Mouse (Mus musculus) CD4-positive helper T cell, adult 2 months (primary cell): ENCODE data around the gene Fbxo41.
A peak's percentile ranks its signal among the peaks of the same experiment; 100 is the strongest.

Source experiments
- DNase-seq: peaks from one replicate; pipeline ENCODE4 v3.0.0-alpha.2; 2012; ENCODE audit warnings: low read depth, missing footprints, low spot score

Fbxo41 gene

GRCm38 (mm10) chr6:85502911-85503250 lies at the start of gene Fbxo41:
Gene Fbxo41 (minus strand): TSS chr6:85502994.
- no peak for DNase-seq

- no peak for DNase-seq
Measured at GRCm38 (mm10) chr6:85547642-85548041, 44.8 kb upstream of the Fbxo41 start.

GRCm38 (mm10) chr6:85544251-85544881 lies 41.6 kb upstream of the Fbxo41 start:
- DNase-seq = no peak

GRCm38 (mm10) chr6:85543351-85544175 lies 40.8 kb upstream of the Fbxo41 start:
- DNase-seq = peak; percentile 5

GRCm38 (mm10) chr6:85522825-85523224 lies 20.0 kb upstream of the Fbxo41 start:
- DNase-seq = no peak

GRCm38 (mm10) chr6:85522026-85522425 lies 19.2 kb upstream of the Fbxo41 start:
- no peak for DNase-seq

- no peak for DNase-seq
Measured at GRCm38 (mm10) chr6:85518091-85518693, 15.4 kb upstream of the Fbxo41 start.

- DNase-seq = no peak
Measured at GRCm38 (mm10) chr6:85515941-85516340, 13.1 kb upstream of the Fbxo41 start.

GRCm38 (mm10) chr6:85513531-85513910 lies 10.7 kb upstream of the Fbxo41 start, which contains the start of gene Egr4:
Gene Egr4 (minus strand): TSS chr6:85513589.
- peak; percentile 83 for DNase-seq

- no peak for DNase-seq
Measured at GRCm38 (mm10) chr6:85512577-85513530, 10.1 kb upstream of the Fbxo41 start.

GRCm38 (mm10) chr6:85512056-85512440 lies 9.3 kb upstream of the Fbxo41 start:
- DNase-seq = no peak

- no peak for DNase-seq
Measured at GRCm38 (mm10) chr6:85511286-85512055, 8.7 kb upstream of the Fbxo41 start.

GRCm38 (mm10) chr6:85510476-85510875 lies 7.7 kb upstream of the Fbxo41 start:
- no peak for DNase-seq

GRCm38 (mm10) chr6:85508602-85509001 lies 5.8 kb upstream of the Fbxo41 start:
- DNase-seq = no peak

GRCm38 (mm10) chr6:85504908-85505307 lies 2.1 kb upstream of the Fbxo41 start:
- DNase-seq = no peak

- DNase-seq = no peak
Measured at GRCm38 (mm10) chr6:85502103-85502910, 487 bp downstream of the Fbxo41 start.

- DNase-seq = no peak
Measured at GRCm38 (mm10) chr6:85501571-85502102, 1.2 kb downstream of the Fbxo41 start.

- no peak for DNase-seq
Measured at GRCm38 (mm10) chr6:85500416-85500815, 2.4 kb downstream of the Fbxo41 start.

GRCm38 (mm10) chr6:85498147-85498546 lies 4.6 kb downstream of the Fbxo41 start:
- DNase-seq = no peak

GRCm38 (mm10) chr6:85496976-85497375 lies 5.8 kb downstream of the Fbxo41 start:
- DNase-seq = no peak
